Mouse (Mus musculus) MEL (cell line): ENCODE measurements around the gene Zfp74. TPM values are rescaled to one million over a fixed set of nuclear protein-coding genes. Genes with fewer than 3 reads are reported as not detected.
"Not testable (repeated sequence)": the region's sequence is repeated elsewhere in the genome, so short reads cannot be mapped to it uniquely, and the experiment has no call there.

Experiments
- DNase-seq: peaks from one replicate; pipeline ENCODE4 v3.0.0; 2011; ENCODE audit warnings: low read depth, low spot score
- H3K27ac ChIP-seq: 2 replicates; pipeline ENCODE4 v1.5.1; 2012; ENCODE audit warnings: low read depth, mild to moderate bottlenecking, control low read depth, low read length, moderate library complexity; ENCODE audit not compliant: control insufficient read depth
- H3K27me3 ChIP-seq, 2 experiments: fragments of 150-350 bp in 1 of 2; sonication (generic) in 1 of 2; 2 replicates each; pipeline ENCODE4 v1.6.1; 2012; ENCODE audit warnings: low read length in 2 of 2, mild to moderate bottlenecking in 2 of 2, improper control_type of control experiment in 1 of 2, moderate library complexity in 1 of 2; ENCODE audit not compliant: insufficient read depth in 2 of 2, control insufficient read depth in 1 of 2
- H3K36me3 ChIP-seq, 2 experiments: 2 replicates each; pipeline ENCODE4 v1.6.1; 2012 to 2014; ENCODE audit warnings: low read length in 2 of 2, improper control_type of control experiment in 1 of 2, inconsistent platforms in 1 of 2, mild to moderate bottlenecking in 1 of 2; ENCODE audit not compliant: insufficient read depth in 2 of 2, control insufficient read depth in 1 of 2
- H3K4me1 ChIP-seq, 2 experiments: fragments of 150-350 bp in 1 of 2; sonication (generic) in 1 of 2; 2 replicates each; pipeline ENCODE4 v1.6.1; 2012; ENCODE audit warnings: low read length in 2 of 2, improper control_type of control experiment in 1 of 2, mild to moderate bottlenecking in 1 of 2; ENCODE audit not compliant: insufficient read depth in 2 of 2, control insufficient read depth in 1 of 2
- H3K4me3 ChIP-seq, 2 experiments: fragments of 150-350 bp in 1 of 2; sonication (generic) in 1 of 2; 2 replicates each; pipeline ENCODE4 v1.5.1; 2012; ENCODE audit warnings: low read depth in 2 of 2, low read length in 2 of 2, mild to moderate bottlenecking in 2 of 2, moderate library complexity in 2 of 2, control low read depth in 1 of 2, improper control_type of control experiment in 1 of 2; ENCODE audit not compliant: control insufficient read depth in 1 of 2, insufficient read depth in 1 of 2
- H3K79me2 ChIP-seq: 2 replicates; pipeline ENCODE4 v1.6.1; 2012; ENCODE audit warnings: mild to moderate bottlenecking, low read length, moderate library complexity; ENCODE audit not compliant: control insufficient read depth, poor library complexity, insufficient read depth
- H3K9ac ChIP-seq: 2 replicates; pipeline ENCODE4 v1.6.1; 2012; ENCODE audit warnings: low read depth, mild to moderate bottlenecking, control low read depth, low read length, moderate library complexity; ENCODE audit not compliant: control insufficient read depth, poor library complexity, severe bottlenecking
- H3K9me3 ChIP-seq: fragments of 150-350 bp; sonication (generic); replicated peaks from 2 replicates; pipeline ENCODE4 v1.6.1; 2012; ENCODE audit warnings: mild to moderate bottlenecking, low read length, improper control_type of control experiment, moderate library complexity; ENCODE audit not compliant: insufficient read depth
- CHD1 ChIP-seq: IDR thresholded peaks from 2 replicates; pipeline ENCODE4 v1.6.1; 2012; ENCODE audit warnings: low read depth, mild to moderate bottlenecking, inconsistent platforms, low read length, improper control_type of control experiment
- E2F4 ChIP-seq: IDR thresholded peaks from 2 replicates; pipeline ENCODE4 v1.6.1; 2011; ENCODE audit warnings: low read depth, low read length, improper control_type of control experiment, borderline replicate concordance
- ELF1 ChIP-seq: IDR thresholded peaks from 2 replicates; pipeline ENCODE4 v1.6.1; 2014; ENCODE audit warnings: low read depth, mild to moderate bottlenecking, inconsistent platforms, low read length, improper control_type of control experiment, moderate library complexity
- ETS1 ChIP-seq: IDR thresholded peaks from 2 replicates; pipeline ENCODE4 v1.6.1; 2012; ENCODE audit warnings: low read depth, mild to moderate bottlenecking, inconsistent platforms, low read length, improper control_type of control experiment, moderate library complexity
- GATA1 ChIP-seq: IDR thresholded peaks from 2 replicates; pipeline ENCODE4 v1.6.1; 2011; ENCODE audit warnings: low read depth, low read length, improper control_type of control experiment
- HCFC1 ChIP-seq: IDR thresholded peaks from 2 replicates; pipeline ENCODE4 v1.6.1; 2012; ENCODE audit warnings: low read depth, mild to moderate bottlenecking, inconsistent platforms, low read length, improper control_type of control experiment, moderate library complexity
- KAT2A ChIP-seq: conservative IDR thresholded peaks from 2 replicates; pipeline ENCODE4 v1.6.1; 2012; ENCODE audit warnings: low read depth, low read length, improper control_type of control experiment, inconsistent platforms
- MAFK ChIP-seq: IDR thresholded peaks from 2 replicates; pipeline ENCODE4 v1.6.1; 2011; ENCODE audit warnings: low read depth, mild to moderate bottlenecking, low read length, improper control_type of control experiment, borderline replicate concordance
- NELFE ChIP-seq: IDR thresholded peaks from 2 replicates; pipeline ENCODE4 v1.6.1; 2011; ENCODE audit warnings: low read depth, low read length, improper control_type of control experiment
- POLR2AphosphoS5 ChIP-seq: IDR thresholded peaks from 2 replicates; pipeline ENCODE4 v1.6.1; 2012; ENCODE audit warnings: low read depth, borderline replicate concordance, mild to moderate bottlenecking, inconsistent platforms, low read length, moderate library complexity, mixed read lengths
- RCOR1 ChIP-seq: IDR thresholded peaks from 2 replicates; pipeline ENCODE4 v1.6.1; 2012; ENCODE audit warnings: low read depth, mild to moderate bottlenecking, inconsistent platforms, low read length, improper control_type of control experiment
- SIN3A ChIP-seq: IDR thresholded peaks from 2 replicates; pipeline ENCODE4 v1.6.1; 2012; ENCODE audit warnings: low read length, improper control_type of control experiment, inconsistent platforms
- TAL1 ChIP-seq: IDR thresholded peaks from 2 replicates; pipeline ENCODE4 v1.6.1; 2012; ENCODE audit warnings: mild to moderate bottlenecking, inconsistent platforms, low read length, moderate library complexity, mixed read lengths
- TBP ChIP-seq: IDR thresholded peaks from 2 replicates; pipeline ENCODE4 v1.8.0; 2011; ENCODE audit warnings: low read depth, low read length, improper control_type of control experiment
- UBTF ChIP-seq: IDR thresholded peaks from 2 replicates; pipeline ENCODE4 v1.6.1; 2012; ENCODE audit warnings: low read depth, mild to moderate bottlenecking, inconsistent platforms, low read length, improper control_type of control experiment, moderate library complexity, borderline replicate concordance; ENCODE audit not compliant: insufficient read depth
- USF1 ChIP-seq: IDR thresholded peaks from 2 replicates; pipeline ENCODE4 v1.6.1; 2014; ENCODE audit warnings: low read depth, mild to moderate bottlenecking, inconsistent platforms, low read length, improper control_type of control experiment, moderate library complexity
- ZKSCAN1 ChIP-seq: IDR thresholded peaks from 2 replicates; pipeline ENCODE4 v1.6.1; 2012; ENCODE audit warnings: low read depth, mild to moderate bottlenecking, inconsistent platforms, low read length, improper control_type of control experiment, moderate library complexity
- polyA plus RNA-seq, 2 experiments: library from polyadenylated mRNA; stranded (reverse) in 1 of 2; unstranded in 1 of 2; fragments of >175 nt in 1 of 2; fragments of >200 nt in 1 of 2; gene quantifications; 2 replicates each; pipeline versions ENCODE4 v1.2.1 to v1.2.4; 2012; ENCODE audit warnings: low replicate concordance in 2 of 2, low read depth in 1 of 2; ENCODE audit not compliant: insufficient read length in 2 of 2, insufficient read depth in 1 of 2, missing spikeins in 1 of 2
- total RNA-seq: library from RNA; depleted of rRNA; stranded (reverse); fragments of 300-350 nt; gene quantifications from 2 replicates; pipeline ENCODE4 v1.2.3, GENCODE M21; 2012

The Zfp74 gene
- total and polyA plus RNA-seq, 3 experiments: 4.8 to 9.4 TPM; not detected in 1

GRCm38 (mm10) chr7:29980761-29981160, 26.9 kb upstream of the Zfp74 start:
- Histone ChIP-seq H3K36me3 (peaks cover 0 to 13% of the 10 kb centered on the region in 2 experiments; a peak in 2 of 4 replicates), H3K27ac (no peak overlapping the region), H3K9ac (no peak overlapping the region), H3K27me3 (no peaks in the 10 kb centered on the region), H3K79me2 (peaks cover 8% of the 10 kb centered on the region), H3K4me3 (no peak overlapping the region), H3K9me3 (no peaks in the 10 kb centered on the region), H3K4me1 (peaks cover 6 to 11% of the 10 kb centered on the region in 2 experiments; a peak in 3 of 4 replicates)
- no peak for TF ChIP-seq ETS1
- TF ChIP-seq CHD1: no peak
- TF ChIP-seq NELFE: no peak
- peak; percentile 73 for TF ChIP-seq USF1
- TF ChIP-seq E2F4: no peak
- no peak for TF ChIP-seq POLR2AphosphoS5
- TF ChIP-seq TBP: no peak
- TF ChIP-seq HCFC1: no peak
- TF ChIP-seq SIN3A: no peak
- no peak for DNase-seq

- Histone ChIP-seq H3K9me3 (no peaks in the 10 kb centered on the region), H3K27me3 (no peaks in the 10 kb centered on the region), H3K4me1 (0 out of 4 replicates have a peak, but pooled peaks cover 0 to 8% of the 10 kb centered on the region in 2 experiments), H3K79me2 (no peaks in the 10 kb centered on the region), H3K9ac (no peak overlapping the region), H3K4me3 (no peak overlapping the region), H3K36me3 (no peaks in the 10 kb centered on the region), H3K27ac (no peak overlapping the region)
- no peak for DNase-seq
- TF ChIP-seq SIN3A: no peak
- TF ChIP-seq UBTF: no peak
- TF ChIP-seq GATA1: no peak
- no peak for TF ChIP-seq KAT2A
- TF ChIP-seq ELF1: no peak
- no peak for TF ChIP-seq MAFK
- no peak for TF ChIP-seq RCOR1
- TF ChIP-seq HCFC1: no peak
- TF ChIP-seq ZKSCAN1: no peak
- TF ChIP-seq TAL1: no peak
Measured at GRCm38 (mm10) chr7:29970686-29971085, 16.8 kb upstream of the Zfp74 start.

- H3K27ac ChIP-seq, H3K9ac ChIP-seq, H3K9me3 ChIP-seq, H3K79me2 ChIP-seq, H3K4me1 ChIP-seq, H3K36me3 ChIP-seq, H3K27me3 ChIP-seq, DNase-seq, H3K4me3 ChIP-seq: not testable (repeated sequence)
Measured at GRCm38 (mm10) chr7:29965115-29965810, 11.4 kb upstream of the Zfp74 start.
